Mouse (Mus musculus) urinary bladder, postnatal 36 days (tissue): Measurements from ENCODE around the gene Gtpbp10.

Source experiments
- DNase-seq, 2 experiments: peaks; one replicate each; pipeline ENCODE4 v3.0.0; 2022; ENCODE audit warnings: low spot score in 2 of 2, mixed read lengths in 1 of 2

The Gtpbp10 gene

DNA sequence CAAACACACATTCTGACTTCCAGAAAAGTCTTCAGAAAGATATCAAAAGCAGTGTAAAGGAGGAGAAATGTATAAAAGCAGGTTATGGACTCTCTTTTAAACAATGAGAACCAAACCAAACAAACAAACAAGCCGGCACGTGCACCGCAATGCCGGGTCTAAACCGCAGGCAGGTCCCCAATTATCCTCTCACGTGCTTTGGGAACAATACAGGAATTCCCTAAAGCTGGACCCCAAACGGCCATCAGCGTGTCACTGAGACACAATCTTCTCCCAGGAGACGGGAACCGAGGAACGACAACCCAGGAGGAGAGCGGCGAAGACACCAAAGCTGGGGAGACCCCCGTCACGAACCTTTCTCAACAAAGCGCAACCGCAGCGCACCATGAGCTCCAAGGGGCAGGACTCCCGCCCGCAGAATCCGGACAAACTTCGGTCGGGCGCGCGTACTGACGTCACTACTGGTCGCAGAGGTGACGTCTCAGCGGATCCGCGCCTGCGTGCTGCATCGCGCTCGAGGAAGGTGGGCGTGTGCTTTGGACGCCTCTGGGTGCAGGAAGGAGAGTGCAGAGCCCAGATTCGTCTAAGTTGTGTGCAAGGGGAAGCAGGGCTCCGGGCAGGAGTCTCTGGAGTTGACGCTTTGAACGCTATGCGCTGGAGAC is at the start of gene Gtpbp10:
Gtpbp10 (minus strand) TSS at position 460 of the 662 bp plus-strand sequence.
- DNase-seq, result peak; percentile 92 to 93

DNA sequence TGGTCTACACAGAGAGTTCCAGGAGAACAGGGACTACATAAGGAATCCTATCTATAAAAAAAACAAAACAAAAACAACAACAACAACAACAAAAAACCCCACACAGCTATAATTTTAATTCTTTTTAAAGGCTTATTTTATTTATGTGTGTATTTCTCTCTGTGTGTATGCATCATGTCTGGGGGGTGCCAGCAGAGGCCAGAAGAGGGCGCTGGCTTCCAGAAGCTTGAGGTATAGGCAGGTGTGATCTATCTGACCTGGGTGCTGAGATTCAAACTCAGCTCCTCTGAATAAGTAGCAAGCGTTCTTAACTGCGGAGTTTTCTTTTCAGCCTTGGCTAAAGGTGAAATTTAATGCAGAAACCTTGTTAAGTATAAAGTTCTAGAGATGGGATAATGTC is 28.3 kb upstream of the Gtpbp10 start:
- no peak for DNase-seq

DNA sequence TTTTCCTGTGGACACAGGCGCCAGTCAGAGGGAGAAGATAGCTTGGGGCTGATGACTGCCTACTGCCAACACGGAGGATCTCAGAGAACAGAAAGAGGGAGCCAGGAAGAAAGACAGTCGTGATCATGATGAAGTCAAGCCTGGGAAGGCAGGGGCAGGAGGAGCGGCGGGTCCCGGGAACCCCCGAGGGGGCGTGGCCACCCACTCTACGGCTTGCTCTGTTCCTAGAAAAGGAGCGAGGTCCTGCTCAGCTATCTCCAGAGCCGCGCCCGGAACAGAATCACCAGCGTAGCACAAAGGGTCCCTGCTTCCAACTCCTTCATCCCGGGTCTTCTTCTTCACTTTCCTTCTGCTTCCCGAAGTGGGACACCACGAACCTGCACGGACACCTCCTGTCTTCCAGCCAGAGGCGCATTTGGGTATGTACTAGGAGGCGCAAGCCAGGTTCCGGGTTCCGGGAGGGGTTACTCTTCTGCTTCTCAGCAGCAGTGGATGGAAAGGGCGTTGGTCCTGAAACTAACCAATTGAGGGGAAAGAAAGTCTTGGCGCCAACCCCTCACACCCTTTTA is 14.5 kb upstream of the Gtpbp10 start, which contains the start of gene Gm8773:
Gm8773 (plus strand) TSS at position 51 of the 569 bp plus-strand sequence.
- DNase-seq, result peak; percentile 2 to 4

DNA sequence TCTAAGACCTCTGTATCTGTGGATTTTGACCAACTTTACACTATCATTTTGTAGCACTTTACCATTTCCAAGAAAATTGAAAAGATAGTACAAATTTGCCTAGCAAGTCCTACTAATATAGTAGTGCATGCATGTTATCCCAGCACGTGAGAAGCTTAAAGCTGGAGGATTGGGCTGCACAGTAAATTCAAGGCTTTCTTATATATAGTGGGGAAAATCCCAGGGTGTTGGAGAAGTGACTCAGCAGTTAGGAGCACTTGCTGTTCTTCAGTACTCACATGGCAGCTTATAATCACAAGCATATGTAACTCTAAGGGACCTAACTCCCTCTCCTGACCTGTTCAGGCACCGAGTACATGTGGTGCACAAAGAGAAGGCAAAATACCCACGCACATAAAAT is 3.1 kb upstream of the Gtpbp10 start:
- DNase-seq, result no peak

DNA sequence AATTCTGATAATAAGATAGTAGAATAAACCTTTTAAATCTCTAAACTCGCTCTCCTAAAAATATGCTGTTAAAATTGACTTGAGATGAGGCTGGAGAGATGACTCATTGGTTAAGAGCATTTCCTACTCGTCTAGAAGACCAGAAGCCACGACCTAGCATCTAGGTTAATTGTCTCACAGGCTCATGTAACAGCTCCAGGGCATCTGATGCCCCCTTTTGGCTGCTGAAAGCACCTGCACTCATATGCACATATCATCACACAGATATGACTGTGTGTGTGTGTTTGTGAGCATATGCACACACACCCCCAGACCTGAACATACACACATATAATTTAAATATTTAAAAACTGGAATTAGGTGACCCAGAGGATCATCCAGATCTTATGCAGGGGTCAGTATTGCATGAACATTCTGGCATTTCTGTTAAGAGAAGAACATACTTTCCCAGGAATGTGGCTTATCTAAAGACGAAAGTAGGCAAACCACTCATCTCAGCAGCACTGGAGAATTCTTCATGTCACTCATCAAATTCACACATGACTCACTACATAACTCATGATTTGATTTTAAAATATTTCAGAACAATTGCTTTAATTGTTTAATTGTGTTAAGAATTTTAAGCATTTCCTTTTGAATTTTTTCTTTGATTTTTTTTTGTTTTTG is 1.8 kb upstream of the Gtpbp10 start:
- no peak for DNase-seq

DNA sequence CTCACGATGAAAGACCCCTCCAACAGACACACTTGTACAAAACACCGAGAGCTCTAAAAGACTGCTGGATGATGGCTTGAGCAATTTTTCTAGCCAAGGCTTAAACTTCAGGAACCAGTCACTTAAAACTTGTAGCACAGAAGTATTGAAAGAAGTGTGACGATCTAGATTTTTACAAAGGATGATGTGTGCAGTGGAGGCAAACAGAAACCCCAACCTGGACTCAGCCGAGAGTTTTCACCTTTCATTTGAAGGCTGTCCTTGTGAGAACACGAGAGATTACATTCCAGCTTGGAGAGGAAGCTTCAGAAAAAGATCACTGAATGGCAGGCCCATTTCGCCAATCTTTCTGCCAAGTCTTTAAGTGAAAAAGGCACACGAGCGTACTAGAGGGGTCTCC is 460 bp upstream of the Gtpbp10 start:
- DNase-seq, result no peak

DNA sequence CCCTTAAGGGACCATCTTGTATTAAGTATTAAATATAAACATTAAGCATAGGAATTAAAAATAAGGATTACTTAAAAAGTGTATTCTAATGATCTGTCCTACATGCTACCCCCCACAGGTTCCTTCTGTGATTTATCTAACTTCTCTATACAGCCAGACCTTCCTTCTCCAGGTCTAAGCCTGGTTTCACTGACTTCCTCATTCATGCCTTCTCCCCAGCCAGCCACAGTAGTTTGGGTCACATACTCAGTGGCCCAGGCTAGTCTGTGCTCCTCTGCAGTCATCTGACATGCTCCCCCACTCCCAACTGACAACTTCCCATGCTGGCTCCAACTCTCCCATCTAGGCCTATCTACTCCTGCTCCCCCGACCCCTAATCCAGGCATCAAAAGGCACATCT is 8.2 kb downstream of the Gtpbp10 start:
- no peak for DNase-seq

DNA sequence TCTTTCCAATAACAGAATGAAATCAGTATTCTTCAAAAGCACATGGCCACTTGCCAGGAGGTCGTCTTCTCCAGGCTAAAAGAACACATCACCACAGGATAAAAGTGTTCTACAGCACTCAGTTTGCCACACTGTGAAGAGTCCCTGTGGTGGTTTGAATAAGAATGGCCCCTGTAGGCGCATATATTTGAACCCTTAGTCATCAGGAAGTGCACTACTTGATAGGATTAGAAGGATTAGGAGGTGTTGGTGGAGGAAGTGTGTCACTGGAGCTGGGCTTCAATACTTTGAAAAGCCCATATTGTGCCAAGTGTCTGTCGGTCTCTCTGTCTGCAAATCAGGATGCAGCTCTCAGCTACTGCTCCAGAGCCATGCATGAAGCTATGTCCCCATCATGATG is 19.0 kb downstream of the Gtpbp10 start:
- no peak for DNase-seq

DNA sequence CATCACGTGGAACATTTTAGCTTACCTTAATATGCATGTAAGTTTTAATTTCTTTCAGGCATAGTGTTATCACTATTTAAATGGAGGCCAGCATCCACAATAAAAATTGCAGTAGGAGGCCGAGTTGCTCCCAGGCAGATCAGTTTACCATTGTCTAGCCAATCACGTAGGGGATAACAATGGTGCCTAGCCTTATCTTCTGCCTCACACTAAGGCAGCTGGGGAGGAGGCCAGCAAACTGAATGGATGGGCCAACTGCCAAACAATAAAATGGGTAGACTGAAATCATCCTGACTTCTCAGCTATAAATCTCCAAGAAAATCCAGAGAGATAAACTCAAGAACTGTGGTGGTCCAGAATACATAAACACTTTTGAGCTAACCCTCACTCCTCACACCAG is 19.6 kb downstream of the Gtpbp10 start:
- no peak for DNase-seq

DNA sequence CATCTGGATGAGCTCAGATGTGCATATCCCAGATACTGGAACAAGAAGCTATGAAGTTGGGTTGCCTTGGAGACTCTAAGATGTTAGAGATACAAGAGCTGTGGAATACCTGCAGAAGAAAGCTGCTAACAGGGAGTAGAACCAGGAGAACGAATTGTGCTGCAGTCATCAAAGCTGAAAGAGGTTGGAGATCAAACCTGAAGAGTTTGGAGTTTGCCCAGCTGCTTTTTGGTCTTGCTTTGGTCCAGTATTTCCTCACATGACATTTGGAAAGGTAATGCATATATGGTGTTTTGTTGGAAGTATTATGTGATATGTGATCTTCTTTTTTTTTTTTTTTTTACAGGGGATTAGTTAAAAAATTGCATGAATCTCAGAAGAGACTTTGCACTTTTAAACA is 23.2 kb downstream of the Gtpbp10 start:
- DNase-seq, result no peak

DNA sequence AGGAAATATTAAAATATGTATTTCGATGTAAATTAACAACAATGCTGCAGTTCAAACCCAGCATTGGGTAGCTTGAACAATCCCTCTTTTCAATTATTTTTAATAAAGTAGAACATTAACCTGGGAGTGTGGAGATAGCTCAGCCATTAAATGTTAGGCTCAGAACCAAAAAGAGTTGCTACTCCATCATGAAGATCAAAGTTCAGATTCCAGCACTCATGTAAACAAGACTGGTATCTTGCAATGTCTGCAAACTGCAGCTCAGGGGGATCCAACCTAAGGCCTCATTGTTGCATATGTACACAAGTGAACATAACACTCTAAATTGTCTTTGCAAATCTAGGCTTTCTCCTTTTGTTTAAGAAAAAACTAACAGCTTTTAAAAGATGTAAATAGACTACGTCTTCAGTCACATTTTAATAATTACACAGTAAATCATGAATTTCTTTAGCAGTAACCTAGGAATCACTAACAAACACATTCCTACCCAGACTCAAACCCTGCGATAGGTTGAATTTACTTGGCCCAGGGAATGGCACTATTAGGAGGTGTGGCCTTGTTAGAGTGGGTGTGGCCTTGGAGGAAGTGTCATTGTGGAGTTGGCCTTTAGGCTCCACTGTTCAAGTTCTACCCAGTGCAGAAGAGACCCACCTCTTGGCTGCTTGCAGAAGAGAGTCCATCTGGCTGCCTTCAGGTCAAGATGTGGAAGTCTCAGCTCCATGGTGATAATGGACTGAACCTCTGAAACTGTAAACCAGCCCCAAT is 25.5 kb downstream of the Gtpbp10 start:
- no peak for DNase-seq

DNA sequence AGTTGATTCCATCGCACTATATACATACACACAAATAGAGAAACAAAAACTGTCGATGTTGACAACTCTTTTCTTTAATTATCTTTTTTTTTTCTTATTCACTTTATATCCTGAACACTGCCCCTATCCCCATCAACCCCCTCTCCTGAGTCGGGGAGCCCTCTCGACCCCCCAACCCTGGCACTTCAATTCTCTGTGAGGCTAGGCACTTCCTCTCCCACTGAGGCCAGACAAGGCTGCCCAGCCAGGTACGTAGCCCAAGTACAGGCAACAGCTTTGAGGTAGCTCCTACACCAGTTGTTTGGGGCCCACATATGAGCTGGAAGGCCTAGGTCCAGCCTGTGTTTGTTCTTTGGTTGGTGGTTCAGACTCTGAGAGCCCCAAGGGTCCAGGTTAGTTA is 43.9 kb downstream of the Gtpbp10 start:
- DNase-seq, result no peak

DNA sequence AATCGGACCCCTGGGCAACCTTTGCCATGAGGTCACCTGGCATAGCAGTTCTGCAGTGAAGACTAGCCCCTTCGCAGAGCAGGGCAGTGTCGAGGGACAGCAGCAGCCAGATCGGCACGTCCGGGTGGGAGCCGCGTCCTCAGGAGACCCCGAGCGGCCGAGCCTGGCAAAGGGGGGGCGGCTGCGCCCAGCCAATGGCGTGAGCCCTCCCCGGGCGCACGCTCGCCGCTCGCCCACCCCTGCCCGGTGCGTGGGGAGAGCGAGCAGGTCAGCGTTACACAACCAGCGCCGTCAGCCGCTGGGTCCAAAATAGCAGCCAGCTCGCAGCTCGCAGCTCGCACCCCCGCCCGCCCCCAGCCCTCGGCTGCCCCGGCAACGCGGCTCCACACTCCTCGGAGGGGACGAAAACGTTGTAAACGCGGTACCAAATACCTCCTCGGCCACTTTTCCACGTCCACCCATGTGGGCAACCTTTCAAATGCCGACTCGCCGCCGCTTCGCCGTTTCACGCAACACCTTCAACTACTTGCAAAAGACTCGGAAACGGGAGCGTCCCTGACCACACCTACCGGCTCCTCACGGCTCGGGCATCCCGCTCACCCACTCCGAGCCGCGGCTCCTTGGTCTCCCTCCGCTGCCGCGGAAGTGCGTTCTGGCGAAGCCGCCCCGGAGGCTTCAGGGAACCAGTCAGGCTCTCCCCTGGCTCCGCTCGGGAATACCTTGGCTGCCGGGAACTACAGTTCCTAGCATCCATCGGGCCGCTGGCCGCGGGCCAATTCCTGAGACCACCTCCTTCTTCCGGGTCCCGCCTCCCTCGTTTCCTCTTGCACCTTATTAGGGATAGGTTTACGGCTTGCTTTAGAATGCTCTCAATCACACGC is 44.9 kb downstream of the Gtpbp10 start, which contains the start of gene Cldn12:
Cldn12 (minus strand) TSS at position 763 of the 881 bp plus-strand sequence.
- DNase-seq, result peak; percentile 88 to 96

DNA sequence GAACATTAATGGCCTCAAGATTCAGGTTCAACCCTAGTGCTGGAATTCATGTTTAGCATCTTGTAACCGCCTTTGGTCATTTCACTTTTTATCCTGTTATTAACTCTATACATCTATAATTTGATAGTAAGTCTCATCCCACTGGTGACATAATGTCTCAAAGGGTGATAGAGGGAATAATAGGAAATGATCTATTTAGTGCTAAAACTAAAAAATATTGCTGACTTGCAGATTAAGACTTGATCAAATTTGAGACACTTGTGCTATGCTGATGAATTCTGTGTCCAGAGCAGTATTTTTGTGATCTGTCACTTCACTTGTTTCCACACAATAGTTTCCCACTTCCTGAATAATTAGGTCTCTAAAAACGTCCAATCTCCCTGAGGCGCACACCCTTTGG is 47.9 kb downstream of the Gtpbp10 start:
- DNase-seq, result no peak

DNA sequence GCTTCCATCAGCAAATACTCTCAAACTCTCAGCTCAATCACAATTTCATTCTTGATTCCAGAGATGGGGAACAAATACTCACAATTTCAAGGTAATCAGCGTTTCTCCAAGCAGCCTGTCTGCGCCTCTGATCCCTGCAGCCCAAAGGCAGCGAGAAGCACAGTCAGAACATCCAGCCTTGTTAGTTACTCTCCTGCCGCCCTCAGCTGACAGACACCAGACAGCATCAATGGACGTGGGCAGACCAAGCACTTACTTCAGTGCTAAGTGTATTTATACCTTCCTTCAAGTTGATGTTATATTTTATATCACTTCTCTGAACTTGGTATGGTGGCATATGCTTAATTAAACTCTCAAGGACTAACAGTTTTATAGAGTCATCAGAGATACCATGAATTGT is 48.3 kb downstream of the Gtpbp10 start:
- DNase-seq, result no peak

DNA sequence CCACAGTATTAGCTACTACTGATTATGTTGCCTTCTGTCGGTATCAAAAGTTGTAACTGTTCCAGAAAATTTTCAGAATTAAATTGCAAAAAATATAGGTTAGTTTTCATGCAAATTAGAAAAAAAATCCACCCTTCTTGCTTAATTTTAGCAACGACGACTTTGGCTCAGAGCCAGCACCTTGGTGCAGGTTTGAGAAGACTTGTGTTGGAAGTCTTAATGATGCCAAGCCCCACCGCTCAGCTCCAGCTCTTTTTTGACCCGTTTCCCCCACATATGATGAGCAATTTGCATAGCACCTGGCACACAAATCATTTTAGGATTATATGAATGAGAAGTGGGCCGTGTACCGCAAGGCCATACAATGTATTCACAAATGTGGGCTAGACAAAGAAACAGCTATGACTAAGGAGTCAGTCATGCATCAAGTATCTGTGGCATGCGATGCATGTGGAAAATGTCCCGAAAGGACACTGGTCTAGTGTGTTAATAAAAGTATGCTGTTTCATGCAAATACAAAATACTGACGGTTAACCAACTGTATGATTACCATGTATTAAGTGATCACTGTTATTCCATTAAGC is 48.9 kb downstream of the Gtpbp10 start:
- DNase-seq, result no peak

DNA sequence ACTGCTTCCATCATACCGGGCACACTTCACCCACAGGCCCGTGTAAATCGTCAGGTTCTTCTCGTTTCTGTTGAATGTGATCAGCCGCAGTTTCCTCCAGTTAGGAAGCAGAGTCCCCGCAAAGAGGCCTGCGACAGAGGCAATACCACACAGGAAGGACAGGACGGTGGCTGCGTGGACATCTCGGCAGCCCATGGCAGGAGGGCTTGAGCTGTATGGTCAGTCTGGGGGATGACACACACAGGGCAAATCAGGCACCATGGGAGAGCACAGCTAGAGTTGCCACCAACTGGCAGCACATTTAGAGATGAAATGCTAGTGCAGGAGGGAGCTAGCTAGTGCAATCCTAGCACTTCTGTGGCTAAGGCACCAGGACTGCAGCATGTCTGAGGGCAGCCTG is 51.1 kb downstream of the Gtpbp10 start:
- no peak for DNase-seq

DNA sequence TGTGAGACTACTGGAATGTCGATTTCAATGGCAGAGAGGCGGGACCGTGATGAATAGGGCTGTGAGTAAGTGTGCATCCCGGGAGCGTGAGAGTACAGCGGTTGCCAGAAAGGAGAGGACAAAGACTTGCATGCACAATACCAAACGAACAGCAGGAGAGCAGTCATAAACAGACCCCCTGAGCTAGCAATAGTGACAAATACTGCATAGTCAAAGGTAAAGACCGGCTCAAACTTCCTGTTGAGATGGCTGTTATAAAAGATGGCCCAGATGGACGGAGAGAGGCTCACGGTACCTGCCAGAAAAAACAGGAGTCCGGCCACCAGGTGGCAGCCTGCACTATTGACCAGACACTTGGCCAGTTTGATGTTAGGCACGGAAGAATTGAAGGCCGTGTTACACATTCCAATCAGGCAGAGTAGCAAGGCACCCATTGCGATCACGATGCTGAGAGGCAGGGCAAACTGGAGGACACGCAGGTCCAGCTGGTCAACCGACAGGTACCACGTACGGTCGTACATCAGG is 51.6 kb downstream of the Gtpbp10 start:
- peak; percentile 44 to 50 for DNase-seq

DNA sequence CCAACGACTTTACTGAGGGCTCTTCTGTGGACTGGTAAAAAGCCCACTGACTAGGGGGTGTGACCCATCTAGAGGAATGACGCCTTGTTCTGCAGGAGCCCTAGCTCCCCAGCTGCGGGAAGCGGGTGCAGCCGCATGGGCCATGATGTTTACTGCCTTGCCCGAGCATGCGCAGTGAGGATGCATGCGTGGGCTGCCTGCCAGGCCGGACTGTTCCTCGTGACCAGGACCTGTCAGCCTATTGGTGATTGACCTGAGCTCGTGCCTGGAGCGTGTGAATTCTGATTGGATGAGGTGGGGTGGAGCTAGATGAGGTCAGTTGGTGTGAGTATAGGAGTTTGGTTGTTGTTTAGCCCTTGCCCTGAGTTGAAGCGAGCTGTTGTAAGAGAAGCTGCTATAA is 54.9 kb downstream of the Gtpbp10 start:
- no peak for DNase-seq

DNA sequence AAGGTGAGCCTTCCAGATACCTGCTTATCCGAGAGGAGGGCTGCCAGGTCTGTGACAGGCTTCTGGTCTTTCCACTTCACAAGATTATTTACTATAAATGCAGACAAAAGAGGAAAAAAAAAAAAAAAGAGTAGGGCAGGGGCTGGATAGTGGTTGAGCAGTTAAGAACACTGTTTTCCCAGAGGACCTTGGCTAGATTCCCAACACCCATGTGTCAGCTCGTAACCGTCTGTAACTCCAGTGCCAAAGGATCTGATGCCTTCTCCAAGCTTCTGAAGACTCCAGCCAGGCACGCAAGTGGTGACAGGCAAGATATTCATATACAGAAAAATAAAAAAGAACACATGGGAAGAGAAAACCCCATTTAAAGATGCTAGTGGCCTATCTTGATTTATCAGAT is 56.0 kb downstream of the Gtpbp10 start:
- no peak for DNase-seq

DNA sequence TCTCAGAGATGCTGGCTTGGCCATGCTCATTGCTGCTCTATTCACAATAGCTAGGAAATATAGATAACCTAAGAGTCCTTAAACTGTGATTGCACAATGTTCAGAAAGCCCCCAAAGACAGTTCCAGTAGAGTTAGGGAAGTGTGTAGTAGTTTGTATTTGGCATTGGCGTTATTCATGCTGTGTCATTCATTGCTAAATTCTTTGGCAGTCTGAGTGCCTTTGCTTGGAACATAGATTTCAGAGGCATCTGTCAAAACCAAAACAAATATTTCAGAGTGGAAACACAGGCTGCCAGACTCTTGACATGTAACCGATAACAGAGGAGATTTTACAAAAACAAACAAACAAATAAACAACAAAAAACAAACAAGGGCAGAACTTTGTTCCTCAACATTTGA is 57.8 kb downstream of the Gtpbp10 start:
- DNase-seq, result no peak
